Mouse (Mus musculus) cerebellum, postnatal 14 days (tissue): ENCODE results near the gene Rragb.

ENCODE experiments used
- DNase-seq, 2 experiments: peaks; one replicate each; pipeline ENCODE4 v3.0.0; 2021; ENCODE audit warnings: mixed read lengths in 2 of 2

Rragb gene

GRCm38 (mm10) chrX:153139734-153140515 lies at the start of gene Rragb:
Gene Rragb, plus strand, starts transcription at chrX:153139981.
- DNase-seq = peak; percentile 89 to 91

GRCm38 (mm10) chrX:153118486-153118885 lies 21.3 kb upstream of the Rragb start, which contains the start of gene Foxr2:
Gene Foxr2, plus strand, starts transcription at chrX:153118786.
- DNase-seq = no peak

- no peak for DNase-seq
These were observed 20.8 kb upstream of the Rragb start for GRCm38 (mm10) chrX:153119013-153119412.

DNA sequence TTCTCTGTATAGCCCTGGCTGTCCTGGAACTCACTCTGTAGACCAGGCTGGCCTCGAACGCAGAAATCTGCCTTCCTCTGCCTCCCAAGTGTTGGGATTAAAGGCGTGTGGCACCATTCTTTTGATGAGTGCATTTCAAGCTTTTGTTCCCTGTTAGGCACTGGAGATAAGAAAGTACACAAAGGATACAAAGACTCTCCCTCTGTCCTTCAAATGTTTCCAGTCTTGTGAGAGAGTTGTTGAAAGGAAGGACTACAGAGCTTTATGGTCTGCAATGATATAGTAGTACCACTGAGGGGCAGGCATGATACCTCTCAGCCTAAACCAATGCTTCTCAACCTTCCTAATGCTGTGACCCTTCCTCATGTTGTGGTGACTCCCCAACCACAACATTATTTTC lies 2.9 kb downstream of the Rragb start:
- DNase-seq = no peak

DNA sequence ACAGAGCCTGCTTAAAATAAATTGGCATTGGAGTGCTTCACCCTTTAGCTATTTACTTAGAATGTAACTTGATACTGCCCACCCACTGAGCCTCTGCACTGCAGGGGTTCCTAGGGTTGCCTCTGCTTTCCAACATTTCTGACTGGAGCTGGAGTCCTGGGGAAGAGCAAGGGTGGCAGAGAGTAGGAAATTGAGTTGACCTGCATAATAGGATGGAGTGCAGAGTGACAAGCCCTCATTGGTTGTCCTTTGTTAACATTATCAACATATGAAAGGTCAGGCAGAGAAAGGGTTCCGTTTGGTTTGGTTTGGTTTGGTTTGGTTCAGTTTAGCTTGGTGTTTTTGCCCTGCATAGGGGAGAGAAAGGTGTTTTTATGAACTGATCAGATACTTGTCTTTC lies 12.0 kb downstream of the Rragb start:
- DNase-seq = no peak

GRCm38 (mm10) chrX:153155322-153155721 lies 15.5 kb downstream of the Rragb start:
- DNase-seq = peak; percentile 39 to 58

GRCm38 (mm10) chrX:153174786-153175185 lies 35.0 kb downstream of the Rragb start:
- peak; percentile 3 to 22 for DNase-seq

- DNase-seq = no peak
These were observed 42.4 kb downstream of the Rragb start for GRCm38 (mm10) chrX:153182221-153182620.

DNA sequence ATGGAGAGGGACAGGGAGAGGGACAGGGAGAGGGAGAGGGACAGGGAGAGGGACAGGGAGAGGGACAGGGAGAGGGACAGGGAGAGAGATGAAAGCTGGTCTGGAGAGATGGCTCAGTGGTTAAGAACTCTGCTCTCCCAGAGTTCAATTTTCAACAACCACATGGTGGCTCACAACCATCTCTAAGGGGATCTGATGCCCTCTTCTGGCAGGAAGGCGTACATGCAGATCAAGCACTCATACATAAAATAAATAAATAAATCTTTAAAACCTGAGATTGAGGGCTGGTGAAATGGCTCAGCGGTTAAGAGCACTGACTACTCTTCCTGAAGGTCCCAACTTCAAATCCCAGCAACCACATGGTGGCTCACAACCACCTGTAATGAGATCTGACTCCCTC lies 59.4 kb downstream of the Rragb start:
- DNase-seq = peak in 1 of 2 experiments; percentile 6

DNA sequence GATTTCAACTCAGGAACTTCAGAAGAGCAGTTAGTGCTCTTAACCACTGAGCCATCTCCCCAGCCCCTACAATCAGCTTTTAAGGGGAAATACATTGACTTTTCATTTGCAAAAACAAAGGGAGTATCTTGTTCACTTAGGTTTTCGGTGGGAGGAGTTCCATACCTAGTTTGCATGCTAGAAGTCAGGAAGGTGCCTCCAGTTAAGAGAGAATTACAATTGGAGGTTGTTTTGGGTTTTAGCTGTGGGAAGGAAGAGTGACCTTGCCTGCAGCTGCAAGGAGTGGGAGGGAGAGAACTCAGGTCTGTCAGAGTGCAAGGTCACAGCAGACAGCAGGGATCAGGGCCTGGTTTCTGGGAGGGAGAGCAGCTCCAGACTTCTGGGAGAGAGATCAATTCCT lies 71.3 kb downstream of the Rragb start:
- no peak for DNase-seq
